Mouse (Mus musculus) testis, adult 2 months (tissue): ENCODE measurements at regions not wholly inside any gene's neighbourhood (a gene's known extent, or its start where the extent isn't known, plus 50 kb on each side); places are given as distances from the start of the nearest gene placed in this dataset.

Experiments
- CTCF ChIP-seq: fragments of 200-500 bp; IDR thresholded peaks from 2 replicates; pipeline ENCODE4 v1.5.1; 2012; ENCODE audit warnings: low read depth, mild to moderate bottlenecking, inconsistent platforms, low read length, moderate library complexity; ENCODE audit not compliant: control insufficient read depth, insufficient read depth, insufficient replicate concordance
- POLR2A ChIP-seq: fragments of 200-500 bp; IDR thresholded peaks from 2 replicates; pipeline ENCODE4 v1.6.1; 2012; ENCODE audit warnings: low read depth, mild to moderate bottlenecking, inconsistent platforms, low read length, moderate library complexity; ENCODE audit not compliant: control insufficient read depth

DNA sequence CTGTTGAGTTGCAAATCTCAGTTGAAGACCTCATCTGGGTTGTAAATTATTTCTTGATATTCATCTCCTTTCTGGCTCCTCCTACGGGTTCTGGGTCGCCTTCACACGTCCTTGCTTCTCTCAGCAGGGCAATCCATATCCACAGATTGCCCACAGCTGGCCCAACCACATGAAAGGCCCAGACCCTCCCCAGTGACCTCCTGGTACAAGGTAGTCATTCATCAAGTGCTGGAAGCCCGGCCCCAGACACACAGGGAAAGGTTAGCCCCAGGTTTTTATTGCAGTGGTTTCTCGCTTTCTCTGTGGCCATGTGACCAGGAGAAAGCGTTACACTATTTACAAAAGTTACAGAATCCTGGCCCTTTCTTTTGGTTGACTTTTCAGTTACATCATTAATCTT, 134.5 kb upstream of the Nudt7 start:
- TF ChIP-seq CTCF (no peak), POLR2A (no peak)
